Mouse (Mus musculus): ENCODE measurements around the gene Marcks. TPM values are rescaled to one million over a fixed set of nuclear protein-coding genes. Genes with fewer than 3 reads are reported as not detected.

Marcks gene
- total RNA-seq, 2 experiments from 2014 or later: 92.0 to 98.1 TPM

DNA sequence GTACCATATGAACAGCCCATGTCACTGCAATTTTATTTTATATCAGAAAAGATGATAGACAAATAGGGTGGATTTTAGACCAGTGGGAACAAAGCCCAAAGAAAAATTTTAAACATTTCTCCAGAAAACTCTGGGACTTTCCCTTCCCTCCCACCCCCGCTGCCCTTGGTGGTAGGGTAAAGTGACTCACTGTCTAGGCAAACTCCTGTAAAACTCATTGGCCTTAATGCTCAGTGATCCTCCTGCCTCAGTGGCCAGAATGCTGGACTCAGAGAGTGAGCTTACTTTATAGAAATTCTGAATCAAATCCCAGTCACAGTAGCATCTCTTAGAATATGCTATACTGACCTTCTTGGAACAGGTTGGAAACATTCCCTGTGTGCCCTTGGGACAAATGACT lies 6.7 kb upstream of the Marcks start:
- no peak overlapping the region for H3K27ac ChIP-seq
- DNase-seq (ENCODE audit: low spot score in 2 of 2): no peak
- H3K4me3 ChIP-seq: no peak overlapping the region
- no peak for TF ChIP-seq CTCF (conservative IDR thresholded peaks at IDR 0.05)

DNA sequence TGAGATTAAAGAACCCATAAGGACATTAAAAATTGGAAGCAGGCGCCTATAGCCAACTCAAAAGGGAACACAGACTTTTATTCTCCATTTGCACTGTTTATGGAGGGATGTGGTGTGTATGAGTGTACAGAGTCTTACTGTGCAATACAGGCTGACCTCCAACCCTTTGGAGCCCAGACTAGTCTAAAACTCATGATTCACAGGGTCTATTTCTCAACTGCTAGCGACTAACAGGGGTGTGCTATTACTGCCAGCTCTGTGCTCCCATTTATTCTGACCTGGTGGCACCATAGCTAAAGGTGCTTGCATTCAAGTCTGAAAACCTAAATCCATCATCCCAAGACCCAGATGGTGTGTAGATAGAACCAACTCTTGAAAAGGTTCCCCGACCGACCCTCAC lies 2.9 kb upstream of the Marcks start:
- no peak for TF ChIP-seq CTCF (conservative IDR thresholded peaks at IDR 0.05)
- H3K4me3 ChIP-seq: peak overlapping the region; percentile 81
- no peak for DNase-seq (ENCODE audit: low spot score in 2 of 2)
- H3K27ac ChIP-seq: peak overlapping the region; percentile 98

DNA sequence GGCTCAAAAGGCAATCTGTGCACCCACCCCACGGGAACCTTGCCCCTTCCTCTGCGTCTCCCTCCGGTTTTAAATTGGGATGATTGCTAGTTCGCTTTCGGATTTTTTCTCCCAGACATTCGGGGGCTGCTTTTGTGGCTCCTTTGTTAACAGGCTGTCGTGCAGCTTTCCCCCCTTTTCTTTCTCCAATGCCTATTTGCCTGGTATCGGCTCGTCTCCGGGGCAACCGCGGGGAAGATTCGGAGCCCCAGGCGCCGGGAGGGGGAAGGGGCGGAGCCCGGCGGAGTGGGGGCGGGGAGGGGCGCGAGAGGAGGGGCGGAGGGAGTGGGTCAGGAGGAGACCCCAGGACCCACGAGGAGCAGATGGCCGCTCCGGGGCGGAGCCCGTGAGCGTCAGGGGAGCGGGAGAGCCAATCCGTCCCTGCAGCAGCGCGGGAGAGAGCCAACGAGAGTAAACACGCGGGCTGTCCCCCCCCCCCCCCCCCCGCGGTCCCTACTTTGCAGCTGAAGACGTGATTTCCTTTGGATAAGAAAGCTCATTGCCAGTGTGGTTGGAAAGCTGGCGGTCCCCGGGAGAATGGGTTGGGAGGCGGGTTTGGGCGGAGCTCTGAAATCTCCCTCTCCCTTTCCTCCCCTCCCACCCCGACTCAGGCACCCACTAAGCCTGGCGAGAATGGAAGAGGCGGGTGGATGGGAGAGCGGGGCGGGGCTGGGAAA lies 2.2 kb upstream of the Marcks start:
- peak; percentile 77 to 89 for DNase-seq (ENCODE audit: low spot score in 2 of 2)
- peak overlapping the region; percentile 81 for H3K4me3 ChIP-seq
- H3K27ac ChIP-seq: peak overlapping the region; percentile 98
- no peak for TF ChIP-seq CTCF (conservative IDR thresholded peaks at IDR 0.05)

DNA sequence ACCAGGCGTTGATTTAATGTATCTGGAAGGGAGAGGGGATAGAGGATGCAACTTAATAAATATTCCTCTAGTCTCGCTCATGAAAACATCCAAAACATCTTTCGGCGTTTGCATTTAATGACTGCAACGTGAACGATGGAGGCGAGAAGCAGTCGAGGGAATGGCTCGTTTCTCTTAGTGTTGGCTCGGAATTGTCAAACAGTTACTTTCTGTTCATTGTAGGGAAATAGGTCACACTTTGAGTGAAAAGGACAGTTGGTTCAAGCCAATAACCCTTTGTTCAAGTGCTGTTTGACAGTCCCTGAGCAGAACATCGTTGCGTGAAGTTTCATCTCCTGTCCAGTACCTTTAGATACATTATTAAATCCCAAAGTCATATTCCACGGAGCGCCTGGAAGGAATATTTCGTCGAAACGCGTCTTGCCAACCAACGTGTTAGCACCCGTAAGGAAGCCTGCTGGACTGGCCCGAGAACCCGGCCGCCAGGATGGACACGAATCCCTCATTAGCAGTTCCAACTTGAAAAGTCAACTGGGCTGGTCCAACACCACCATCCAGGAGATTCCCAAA lies 1.5 kb upstream of the Marcks start:
- DNase-seq (ENCODE audit: low spot score in 2 of 2): peak in 1 of 2 experiments; percentile 7
- Histone ChIP-seq H3K4me3 (peak overlapping the region; percentile 81), H3K27ac (peak overlapping the region; percentile 98)
- TF ChIP-seq CTCF (conservative IDR thresholded peaks at IDR 0.05): no peak

DNA sequence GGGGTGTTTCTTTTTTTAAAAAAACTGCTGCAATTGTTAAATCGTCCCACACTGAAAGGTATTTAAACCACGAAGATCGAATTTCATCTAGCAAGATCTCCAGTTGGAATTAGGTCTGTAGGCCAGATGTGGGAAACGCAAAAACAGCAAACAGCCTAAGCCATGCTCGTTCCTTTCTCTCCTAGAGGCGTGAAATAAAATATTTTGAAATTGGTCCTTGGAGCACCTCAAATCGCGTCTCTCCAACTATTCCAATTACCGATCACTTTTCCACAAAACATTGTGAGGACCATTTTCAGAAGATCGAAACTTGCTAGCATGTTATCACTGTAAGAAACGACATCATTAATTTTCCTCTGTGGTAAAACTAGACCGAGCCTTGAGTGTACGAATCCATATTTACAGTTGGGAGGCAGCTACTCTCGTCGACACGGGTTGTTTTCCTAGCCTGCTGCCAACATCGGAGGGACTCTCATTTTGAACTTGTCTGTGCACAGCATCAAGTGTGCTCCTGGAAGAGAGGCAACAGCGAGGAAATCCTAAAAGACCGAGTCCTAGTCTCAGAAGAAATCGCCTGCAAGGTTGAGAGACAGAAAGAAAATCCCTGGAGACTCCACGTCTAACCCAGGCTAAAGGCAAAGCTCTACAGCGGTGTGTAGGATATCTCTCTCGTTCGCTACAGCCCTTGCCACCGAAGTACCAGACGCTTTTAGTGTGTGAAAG lies 884 bp upstream of the Marcks start:
- DNase-seq (ENCODE audit: low spot score in 2 of 2): peak in 1 of 2 experiments; percentile 6
- peak overlapping the region; percentile 81 for H3K4me3 ChIP-seq
- 0 out of 2 replicates have a peak, but pooled peaks have one; percentile 11 for TF ChIP-seq CTCF (conservative IDR thresholded peaks at IDR 0.05)
- peak overlapping the region; percentile 98 for H3K27ac ChIP-seq

DNA sequence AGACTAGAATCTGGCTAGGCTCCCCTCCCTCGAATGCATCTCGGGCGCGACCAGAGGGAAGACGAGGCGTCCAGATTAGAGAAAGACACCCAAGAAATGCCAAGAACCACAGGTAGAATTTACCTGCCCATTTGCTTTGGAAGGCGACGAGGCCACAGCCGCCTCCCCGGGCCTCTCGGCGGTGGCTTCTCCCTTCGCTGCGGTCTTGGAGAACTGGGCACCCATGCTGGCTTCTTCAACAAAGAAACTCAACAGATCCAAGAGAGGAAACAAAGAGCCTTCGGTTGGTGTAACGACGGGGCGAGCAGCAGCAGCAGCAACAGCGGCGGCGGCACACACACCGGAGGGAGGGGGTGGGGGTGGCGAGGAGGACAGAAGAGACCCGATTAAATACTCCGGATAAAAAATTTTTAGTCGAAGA lies 399 bp downstream of the Marcks start:
- peak overlapping the region; percentile 98 for H3K27ac ChIP-seq
- no peak for TF ChIP-seq CTCF (conservative IDR thresholded peaks at IDR 0.05)

DNA sequence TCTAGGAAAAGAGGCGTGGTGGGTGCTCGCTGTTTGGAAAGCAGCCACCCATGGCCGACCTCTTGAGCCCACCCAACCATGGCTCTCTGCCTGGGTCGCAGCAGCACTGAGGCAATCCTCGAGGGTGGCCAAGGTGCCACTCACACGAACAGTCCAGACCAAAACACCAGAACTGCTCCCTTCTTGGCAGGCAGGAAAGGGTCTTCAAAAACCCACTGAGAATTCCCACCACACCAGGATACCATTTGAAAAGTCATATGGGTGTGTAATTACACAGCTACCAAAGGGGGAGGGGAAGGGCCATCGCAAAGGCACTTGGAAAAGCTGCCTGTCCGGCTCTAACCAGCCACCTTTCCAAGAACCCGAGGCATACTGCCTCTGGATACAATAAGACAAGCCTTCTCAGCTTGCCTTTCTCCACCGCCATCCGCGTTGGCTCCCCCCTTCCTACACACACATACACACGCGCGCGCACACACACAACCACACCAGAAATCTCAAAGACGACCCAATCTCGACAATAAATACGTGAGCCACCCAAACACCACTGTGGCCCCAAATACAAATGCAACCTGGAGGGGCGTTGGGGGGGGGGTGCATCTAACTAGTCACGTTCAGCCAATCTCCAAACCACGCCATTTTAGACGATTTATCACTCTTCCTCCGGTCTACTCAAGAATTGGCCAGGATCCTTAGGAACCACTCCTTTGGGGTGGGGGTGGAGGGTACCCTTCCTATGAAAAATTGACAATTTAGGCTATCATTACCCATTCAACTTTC lies 999 bp downstream of the Marcks start:
- peak overlapping the region; percentile 98 for H3K27ac ChIP-seq
- peak overlapping the region; percentile 81 for H3K4me3 ChIP-seq
- no peak for TF ChIP-seq CTCF (conservative IDR thresholded peaks at IDR 0.05)
- DNase-seq (ENCODE audit: low spot score in 2 of 2): peak; percentile 41 to 56

More for the DNA sequence above, 399 bp downstream of the Marcks start:
- peak; percentile 2 to 37 for DNase-seq (ENCODE audit: low spot score in 2 of 2)
- H3K4me3 ChIP-seq: peak overlapping the region; percentile 81

DNA sequence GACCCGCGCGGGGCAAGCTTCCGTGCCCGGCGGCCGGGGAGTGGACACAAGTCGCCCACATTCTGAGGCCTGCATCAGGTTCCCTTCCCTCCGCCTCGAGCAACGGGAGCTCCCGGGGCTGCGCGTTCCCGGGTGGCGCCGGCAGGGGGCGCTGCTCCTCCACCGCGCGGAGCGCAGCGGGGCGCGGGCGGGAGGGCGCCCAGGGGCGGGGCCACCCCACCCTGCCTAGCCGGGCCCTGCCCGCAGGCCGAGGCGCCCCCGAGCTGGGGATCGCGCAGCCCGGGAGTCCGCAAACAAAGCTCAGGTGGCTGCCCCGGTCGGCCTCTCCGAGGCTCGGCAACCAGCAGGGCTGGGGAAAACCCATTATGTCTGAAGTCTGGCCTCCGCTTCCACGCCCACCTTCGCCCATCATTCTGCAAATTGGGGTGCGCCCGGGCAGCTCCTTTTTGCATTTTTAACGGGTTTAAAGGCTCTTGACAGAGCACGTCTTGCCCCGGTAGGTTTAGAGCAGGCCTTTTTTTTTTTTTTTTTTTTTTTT lies 1.7 kb downstream of the Marcks start:
- H3K4me3 ChIP-seq: peak overlapping the region; percentile 81
- peak overlapping the region; percentile 98 for H3K27ac ChIP-seq
- DNase-seq (ENCODE audit: low spot score in 2 of 2): peak; percentile 89 to 95
- TF ChIP-seq CTCF (conservative IDR thresholded peaks at IDR 0.05): peak; percentile 85

DNA sequence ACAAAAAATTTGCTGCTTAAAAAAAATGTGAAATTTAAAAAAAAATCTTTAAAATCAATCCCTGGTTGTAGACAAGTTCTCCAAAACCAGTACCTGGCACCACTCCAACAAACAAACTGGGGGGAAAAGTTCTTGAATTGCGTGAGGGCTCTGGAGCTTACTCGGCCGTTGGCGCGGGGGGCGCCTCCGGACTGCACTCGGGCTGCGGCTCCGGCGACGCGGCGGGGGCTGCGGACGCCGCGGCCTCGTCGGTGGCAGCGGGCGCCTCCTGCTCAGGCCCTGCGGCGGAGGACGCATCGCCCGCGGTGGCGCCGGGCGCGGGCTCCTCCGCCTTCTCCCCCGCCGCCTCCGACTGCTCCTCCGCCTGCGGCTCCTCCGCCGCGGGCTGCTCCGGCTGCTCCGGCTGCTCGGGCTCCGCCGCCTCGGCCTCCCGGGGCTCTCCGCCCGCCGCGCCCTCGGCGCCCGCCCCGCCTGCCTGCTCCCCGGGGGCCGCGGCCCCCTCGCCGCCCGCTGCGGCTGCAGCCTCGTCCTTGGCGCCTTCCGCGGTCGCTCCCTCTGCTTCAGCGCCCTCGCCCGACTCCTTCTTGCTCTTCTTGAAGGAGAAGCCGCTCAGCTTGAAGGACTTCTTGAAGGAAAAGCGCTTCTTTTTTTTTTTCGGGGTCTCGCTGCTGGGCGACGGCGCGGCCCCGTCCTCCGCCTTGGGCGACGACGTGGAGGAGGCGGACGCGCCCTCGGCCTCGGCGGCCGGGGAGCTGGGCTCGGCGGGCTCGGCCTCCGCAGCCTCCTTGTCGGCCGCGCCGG lies 2.6 kb downstream of the Marcks start:
- peak; percentile 22 to 46 for DNase-seq (ENCODE audit: low spot score in 2 of 2)
- Histone ChIP-seq H3K4me3 (peak overlapping the region; percentile 81), H3K27ac (peak overlapping the region; percentile 98)
- no peak for TF ChIP-seq CTCF (conservative IDR thresholded peaks at IDR 0.05)

DNA sequence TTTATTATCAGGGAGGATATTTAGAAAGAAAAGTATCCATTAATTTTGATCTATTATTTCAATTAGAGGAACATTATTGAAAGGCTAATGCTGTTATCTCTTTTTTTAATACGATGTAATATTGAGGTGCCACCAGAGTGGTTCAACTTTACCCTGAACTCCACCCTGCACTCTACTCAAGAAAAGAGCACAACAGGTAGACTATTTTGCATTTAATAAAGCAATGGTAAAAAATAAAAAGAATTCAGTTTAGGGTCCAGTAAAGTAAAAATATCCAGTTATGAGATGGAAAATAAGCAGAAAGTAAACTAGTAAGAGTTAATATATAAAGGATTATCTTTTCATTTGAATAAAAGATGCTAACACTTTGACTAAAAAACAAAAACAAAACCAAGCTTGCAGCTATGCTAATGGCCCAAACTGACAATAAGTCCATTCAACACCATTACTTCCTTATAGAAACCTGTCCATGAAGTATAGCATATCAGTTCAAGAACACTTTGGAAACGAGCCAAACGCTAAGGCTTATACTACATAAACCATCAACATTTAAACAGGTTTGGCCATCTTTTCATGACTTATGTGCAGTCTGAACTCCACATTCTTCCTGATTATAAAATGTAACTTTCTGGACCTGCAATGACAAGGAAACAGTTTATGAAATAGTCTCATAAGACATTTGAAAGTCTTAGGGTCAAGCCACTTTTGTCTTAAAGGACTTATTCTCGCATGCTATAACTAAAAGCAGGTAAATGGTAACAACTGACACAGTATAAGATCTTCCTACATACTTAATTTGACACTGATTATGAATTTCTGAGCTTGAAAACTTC lies 4.6 kb downstream of the Marcks start:
- no peak for DNase-seq (ENCODE audit: low spot score in 2 of 2)
- no peak for TF ChIP-seq CTCF (conservative IDR thresholded peaks at IDR 0.05)
- H3K4me3 ChIP-seq: peak overlapping the region; percentile 81
- H3K27ac ChIP-seq: peak overlapping the region; percentile 33; the same call in 1 of the 2 replicates

DNA sequence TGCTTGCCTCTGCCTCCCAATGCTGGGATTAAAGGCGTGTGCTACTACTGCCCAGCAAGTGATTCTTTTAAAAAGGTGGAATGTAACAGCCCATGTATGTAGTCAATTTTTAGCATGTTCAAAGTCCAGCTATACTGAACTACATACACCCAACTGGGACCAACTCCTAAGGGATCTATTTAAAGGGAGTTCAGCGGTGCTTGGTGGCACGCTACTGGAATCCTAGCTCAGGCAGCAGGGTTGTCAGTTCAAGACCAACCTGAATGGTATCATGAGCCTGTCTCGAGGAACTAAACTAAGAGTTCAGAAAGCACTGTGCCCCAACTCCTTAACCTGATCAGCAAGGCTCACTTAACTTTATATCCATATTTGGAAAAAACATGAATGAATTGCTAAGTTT lies 6.0 kb downstream of the Marcks start:
- Histone ChIP-seq H3K4me3 (no peak overlapping the region), H3K27ac (no peak overlapping the region)
- TF ChIP-seq CTCF (conservative IDR thresholded peaks at IDR 0.05): no peak
- no peak for DNase-seq (ENCODE audit: low spot score in 2 of 2)
